Mouse (Mus musculus) CH12.LX (cell line): ENCODE measurements around the gene 1700029P11Rik. TPM values are rescaled to one million over a fixed set of nuclear protein-coding genes. Genes with fewer than 3 reads are reported as not detected.

Source experiments
- DNase-seq: peaks from one replicate; pipeline ENCODE4 v3.0.0-alpha.2; 2013; ENCODE audit errors: extremely low read depth
- H3K27ac ChIP-seq: 2 replicates; pipeline ENCODE4 v1.5.1; 2012; ENCODE audit warnings: low read depth, mild to moderate bottlenecking, control low read depth, moderate library complexity; ENCODE audit not compliant: insufficient read depth
- H3K27me3 ChIP-seq: replicated peaks from 2 replicates; pipeline ENCODE3; 2012; ENCODE audit warnings: inconsistent platforms
- H3K36me3 ChIP-seq, 2 experiments: replicated peaks in 1 of 2; 2 replicates each; pipeline versions ENCODE3 to v1.6.1; 2012; ENCODE audit warnings: inconsistent platforms in 1 of 2, low read length in 1 of 2, mild to moderate bottlenecking in 1 of 2, mixed read lengths in 1 of 2, moderate library complexity in 1 of 2; ENCODE audit not compliant: control insufficient read depth in 1 of 2, insufficient read depth in 1 of 2
- H3K4me1 ChIP-seq, 2 experiments: 2 replicates each; pipeline ENCODE4 v1.6.1; 2012; ENCODE audit warnings: inconsistent platforms in 1 of 2, moderate library complexity in 1 of 2; ENCODE audit not compliant: insufficient read depth in 2 of 2, control insufficient read depth in 1 of 2
- H3K4me2 ChIP-seq: 2 replicates; pipeline ENCODE4 v1.6.1; 2012; ENCODE audit warnings: low read depth, mild to moderate bottlenecking, control low read depth; ENCODE audit not compliant: poor library complexity, insufficient read depth, severe bottlenecking
- H3K4me3 ChIP-seq, 3 experiments: fragments of 150-350 bp in 1 of 3; sonication (generic) in 1 of 3; replicated peaks in 1 of 3; 2 replicates each; pipeline versions ENCODE3 to v1.5.1; 2011 to 2012; ENCODE audit warnings: low read depth in 2 of 3, low read length in 2 of 3, mild to moderate bottlenecking in 2 of 3, moderate library complexity in 2 of 3, control low read depth in 1 of 3, improper control_type of control experiment in 1 of 3, inconsistent platforms in 1 of 3, mixed read lengths in 1 of 3; ENCODE audit not compliant: poor library complexity in 1 of 3
- H3K79me2 ChIP-seq: replicated peaks from 2 replicates; pipeline ENCODE4 v1.6.1; 2012; ENCODE audit warnings: mild to moderate bottlenecking, moderate library complexity; ENCODE audit not compliant: control insufficient read depth, poor library complexity, insufficient read depth, severe bottlenecking; ENCODE audit errors: extremely low read depth
- H3K9ac ChIP-seq: 2 replicates; pipeline ENCODE4 v1.6.1; 2012; ENCODE audit warnings: low read depth, mild to moderate bottlenecking, control low read depth, moderate library complexity; ENCODE audit not compliant: insufficient read depth
- H3K9me3 ChIP-seq: replicated peaks from 2 replicates; pipeline ENCODE3; 2012; ENCODE audit warnings: low read length, inconsistent platforms, mixed read lengths
- BHLHE40 ChIP-seq: IDR thresholded peaks from 2 replicates; pipeline ENCODE4 v1.6.1; 2011; ENCODE audit warnings: mild to moderate bottlenecking, low read depth, low read length, improper control_type of control experiment
- CHD1 ChIP-seq: IDR thresholded peaks from 2 replicates; pipeline ENCODE4 v1.6.1; 2012; ENCODE audit warnings: low read depth, low read length, improper control_type of control experiment, inconsistent platforms
- CHD2 ChIP-seq: IDR thresholded peaks from 2 replicates; pipeline ENCODE4 v1.6.1; 2011; ENCODE audit warnings: low read length, improper control_type of control experiment
- CTCF ChIP-seq, 2 experiments: IDR thresholded peaks in 1 of 2; conservative IDR thresholded peaks in 1 of 2; 2 replicates each; pipeline ENCODE4 v1.5.1; 2011 to 2012; ENCODE audit warnings: low read depth in 2 of 2, low read length in 2 of 2, improper control_type of control experiment in 1 of 2, inconsistent platforms in 1 of 2, mild to moderate bottlenecking in 1 of 2, moderate library complexity in 1 of 2
- ETS1 ChIP-seq: conservative IDR thresholded peaks from 2 replicates; pipeline ENCODE4 v1.6.1; 2012; ENCODE audit warnings: low read depth, mild to moderate bottlenecking, inconsistent platforms, low read length, improper control_type of control experiment, moderate library complexity
- MAFK ChIP-seq: IDR thresholded peaks from 2 replicates; pipeline ENCODE4 v1.6.1; 2011; ENCODE audit warnings: low read length, improper control_type of control experiment; ENCODE audit not compliant: insufficient replicate concordance
- MAX ChIP-seq: IDR thresholded peaks from 2 replicates; pipeline ENCODE4 v1.6.1; 2011; ENCODE audit warnings: low read length, improper control_type of control experiment
- MAZ ChIP-seq: IDR thresholded peaks from 2 replicates; pipeline ENCODE4 v1.6.1; 2012; ENCODE audit warnings: low read depth, mild to moderate bottlenecking, inconsistent platforms, low read length, improper control_type of control experiment, moderate library complexity
- MEF2A ChIP-seq: IDR thresholded peaks from 2 replicates; pipeline ENCODE4 v1.6.1; 2014; ENCODE audit warnings: low read depth, mild to moderate bottlenecking, inconsistent platforms, low read length, improper control_type of control experiment, borderline replicate concordance
- MYC ChIP-seq: IDR thresholded peaks from 2 replicates; pipeline ENCODE4 v1.6.1; 2011; ENCODE audit warnings: low read depth, mild to moderate bottlenecking, improper control_type of control experiment, low read length
- NRF1 ChIP-seq: IDR thresholded peaks from 2 replicates; pipeline ENCODE4 v1.6.1; 2014; ENCODE audit warnings: low read depth, mild to moderate bottlenecking, inconsistent platforms, low read length, improper control_type of control experiment, moderate library complexity
- RAD21 ChIP-seq: IDR thresholded peaks from 2 replicates; pipeline ENCODE4 v1.6.1; 2011; ENCODE audit warnings: low read depth, mild to moderate bottlenecking, low read length, improper control_type of control experiment, moderate library complexity
- RCOR1 ChIP-seq: conservative IDR thresholded peaks from 2 replicates; pipeline ENCODE4 v1.6.1; 2012; ENCODE audit warnings: low read depth, mild to moderate bottlenecking, inconsistent platforms, low read length, improper control_type of control experiment
- SMC3 ChIP-seq: IDR thresholded peaks from 2 replicates; pipeline ENCODE4 v1.6.1; 2011; ENCODE audit warnings: low read depth, low read length, improper control_type of control experiment
- TBP ChIP-seq: conservative IDR thresholded peaks from 2 replicates; pipeline ENCODE4 v1.6.1; 2011; ENCODE audit warnings: low read depth, low read length, improper control_type of control experiment
- UBTF ChIP-seq: IDR thresholded peaks from 2 replicates; pipeline ENCODE4 v1.6.1; 2012; ENCODE audit warnings: low read depth, mild to moderate bottlenecking, inconsistent platforms, low read length, improper control_type of control experiment, moderate library complexity
- USF1 ChIP-seq: IDR thresholded peaks from 2 replicates; pipeline ENCODE4 v1.6.1; 2014; ENCODE audit warnings: low read depth, mild to moderate bottlenecking, inconsistent platforms, low read length, improper control_type of control experiment
- USF2 ChIP-seq: conservative IDR thresholded peaks from 2 replicates; pipeline ENCODE4 v1.6.1; 2011; ENCODE audit warnings: low read depth, low read length, improper control_type of control experiment
- ZC3H11A ChIP-seq: IDR thresholded peaks from 2 replicates; pipeline ENCODE4 v1.6.1; 2012; ENCODE audit warnings: low read depth, mild to moderate bottlenecking, inconsistent platforms, low read length, improper control_type of control experiment
- ZKSCAN1 ChIP-seq: IDR thresholded peaks from 2 replicates; pipeline ENCODE4 v1.6.1; 2012; ENCODE audit warnings: low read depth, inconsistent platforms, low read length, improper control_type of control experiment, borderline replicate concordance
- dilution Hi-C: fragments of 300-500 bp; cut with MboI; formaldehyde crosslinking; loops from 2 replicates; pipeline ENCODE4 v1.14.3; 2020; ENCODE audit warnings: low sequenced_read_pairs; ENCODE audit not compliant: extremely low pct_unique_long_range_greater_than_20kb, extremely low pct_ligation_motif_present
- in situ Hi-C: fragments of 300-500 bp; cut with MboI; formaldehyde crosslinking; loops from 3 replicates; pipeline ENCODE4 v1.14.3; 2019; ENCODE audit warnings: low sequenced_read_pairs, low pct_ligation_motif_present, low pct_unique_long_range_greater_than_20kb, mixed read lengths
- polyA plus RNA-seq: library from polyadenylated mRNA; unstranded; fragments of >175 nt; gene quantifications from 2 replicates; pipeline ENCODE4 v1.2.1, GENCODE M21; 2012; ENCODE audit warnings: low read depth; ENCODE audit not compliant: insufficient read length
- total RNA-seq, 2 experiments: library from RNA; depleted of rRNA; stranded (reverse); fragments of 300-350 nt in 1 of 2; fragments of >200 nt in 1 of 2; gene quantifications; 2 replicates each; pipeline ENCODE4 v1.2.3; 2012 to 2014

The 1700029P11Rik gene
- total and polyA plus RNA-seq, 3 experiments: not detected

- no peaks in the 10 kb centered on the region for H3K36me3 ChIP-seq
- no peak within 1 kb of the TSS for H3K9ac ChIP-seq
- H3K27ac ChIP-seq: no peak within 1 kb of the TSS
- H3K4me3 ChIP-seq: no peak within 1 kb of the TSS
- no peaks in the 10 kb centered on the region for H3K27me3 ChIP-seq
- TF ChIP-seq CHD1 (no peak), SMC3 (no peak), ETS1 (no peak)
- no peaks in the 10 kb centered on the region for H3K9me3 ChIP-seq
- in situ Hi-C loops: no loop called here
- dilution Hi-C loops: no loop called here
- no peak for DNase-seq
- peaks cover 20 to 58% of the 10 kb centered on the region in 2 experiments for H3K4me1 ChIP-seq
- H3K4me2 ChIP-seq: no peak within 1 kb of the TSS
- no peaks in the 10 kb centered on the region for H3K79me2 ChIP-seq
Observed at GRCm38 (mm10) chr15:81936679-81937078, 43.7 kb upstream of the 1700029P11Rik start, which contains the start of gene Csdc2. Gene Csdc2 (plus strand): TSS chr15:81936759.

- peaks cover 20 to 60% of the 10 kb centered on the region in 2 experiments for H3K4me1 ChIP-seq
- TF ChIP-seq CHD2 (no peak), MYC (no peak), TBP (no peak), ZKSCAN1 (no peak), MEF2A (no peak), USF1 (no peak), NRF1 (no peak), SMC3 (no peak), USF2 (no peak), RCOR1 (no peak), MAX (no peak)
- no peak overlapping the region for H3K4me2 ChIP-seq
- H3K27me3 ChIP-seq: no peaks in the 10 kb centered on the region
- no peaks in the 10 kb centered on the region for H3K9me3 ChIP-seq
- in situ Hi-C loops: no loop called here
- H3K4me3 ChIP-seq: no peak overlapping the region
- dilution Hi-C loops: no loop called here
- H3K9ac ChIP-seq: no peak overlapping the region
- H3K79me2 ChIP-seq: no peaks in the 10 kb centered on the region
- no peaks in the 10 kb centered on the region for H3K36me3 ChIP-seq
- no peak overlapping the region for H3K27ac ChIP-seq
- no peak for DNase-seq
Observed at GRCm38 (mm10) chr15:81937098-81937972, 43.0 kb upstream of the 1700029P11Rik start.

GRCm38 (mm10) chr15:81938246-81938645 lies 42.1 kb upstream of the 1700029P11Rik start:
- peak; percentile 62 for DNase-seq
- no peak overlapping the region for H3K4me3 ChIP-seq
- no peaks in the 10 kb centered on the region for H3K36me3 ChIP-seq
- TF ChIP-seq MAFK (no peak), BHLHE40 (no peak), RAD21 (peak; percentile 86), SMC3 (peak; percentile 89), CTCF (conservative IDR thresholded peaks at IDR 0.05 in 1 of 2, IDR thresholded peaks at IDR 0.05 in 1 of 2; ENCODE audit: low read depth in 2 of 2, low read length in 2 of 2) (peak; percentile 20 to 88; a peak in 3 of 4 replicates), UBTF (no peak), MAZ (peak; percentile 68; the same call in 1 of the 2 replicates), ZC3H11A (peak; percentile 50)
- no peak overlapping the region for H3K27ac ChIP-seq
- dilution Hi-C loops (no loop called here), in situ Hi-C loops (no loop called here)
- no peaks in the 10 kb centered on the region for H3K9me3 ChIP-seq
- no peak overlapping the region for H3K4me2 ChIP-seq
- H3K4me1 ChIP-seq: peaks cover 16 to 57% of the 10 kb centered on the region in 2 experiments
- H3K79me2 ChIP-seq: no peaks in the 10 kb centered on the region
- H3K9ac ChIP-seq: no peak overlapping the region
- no peaks in the 10 kb centered on the region for H3K27me3 ChIP-seq
